In genomic region chr10:43162318-43162717, GRCm38 (mm10) we compare ENCODE assay signal across 18 mouse cellular contexts. TPM values are rescaled to one million over a fixed set of nuclear protein-coding genes. Genes with fewer than 3 reads are reported as not detected.
A peak's percentile ranks its signal among the peaks of the same experiment; 100 is the strongest.
DNase-seq lines count a peak whose midpoint lies in the region; ATAC-seq and TF ChIP-seq lines count a peak whose summit lies in the region.
"Had no signal": no experiment of that assay in that cellular context is flagged by ENCODE, and none has a peak within 500 bp of the region (broad histone marks: within the 10 kb centered on the region; RNA-seq: fewer than 3 reads in every experiment).

No protein-coding gene starts in this region.

- TF ChIP-seq CTCF in gastrocnemius, adult 2 months (IDR thresholded peaks at IDR 0.05), result no peak
- no peak for TF ChIP-seq CTCF in cerebellum, adult 2 months (IDR thresholded peaks at IDR 0.05; ENCODE audit: borderline replicate concordance, insufficient read depth, low read depth, low read length)

- peaks cover 10% of the 10 kb centered on the region for H3K4me1 ChIP-seq in hindbrain, embryonic 14.5 days (replicated peaks; ENCODE audit: control insufficient read depth, insufficient read depth, low read length)
- H3K4me1 ChIP-seq in cerebellum, adult 2 months (ENCODE audit: control insufficient read depth, insufficient read depth, low read length), result peaks cover 10% of the 10 kb centered on the region

- H3K9me3 ChIP-seq in hindbrain, embryonic 14.5 days (ENCODE audit: control insufficient read depth, low read length), result no peaks in the 10 kb centered on the region; the same call in 1 of the 2 replicates

- intact Hi-C loops in gastrocnemius, adult 2 months (cut with DNase I), result no loop called here

- 0 out of 2 replicates have a peak overlapping the region, but pooled peaks have one; percentile 24 for H3K9ac ChIP-seq in hindbrain, embryonic 14.5 days
- H3K9ac ChIP-seq: embryonic facial prominence, embryonic 13.5 days; lung, embryonic 14.5 days had no signal

- ATAC-seq in hindbrain, embryonic 14.5 days (ENCODE audit: low FRiP score), result peak; percentile 59; the same call in 1 of the 2 replicates
- ATAC-seq: activated CD4-positive, CD25-positive, alpha-beta regulatory T cell, adult 4 months; intestine, embryonic 16.5 days had no signal

- TF ChIP-seq POLR2A in cerebellum, adult 2 months (IDR thresholded peaks at IDR 0.05; ENCODE audit: borderline replicate concordance, insufficient read depth, low read length), result no peak

- DNase-seq in gastrocnemius, adult 2 months, result peak; percentile 42
- DNase-seq in gastrocnemius, adult 8-10 months (ENCODE audit: low spot score in 2 of 2), result no peak
- peak; percentile 27 for DNase-seq in brain, adult 2 months (ENCODE audit: low read depth, low spot score)
- no peak for DNase-seq in hindbrain, embryonic 14.5 days (ENCODE audit: low spot score)
- peak; percentile 37 for DNase-seq in neural tube, embryonic 10.5 days (ENCODE audit: extremely low spot score, low spot score)
- DNase-seq in cerebellum, adult 2 months, result no peak
- DNase-seq in frontal cortex, postnatal 14 days (ENCODE audit: low spot score in 2 of 2), result no peak
- DNase-seq: adrenal gland, postnatal 36 days; cerebellum, postnatal 25 days; heart, postnatal 10 days; kidney, postnatal 36 days; lung, embryonic 14.5 days; thymus, postnatal 14 days had no signal

- H3K27ac ChIP-seq in gastrocnemius, adult 2 months, result peak overlapping the region; percentile 48
- H3K27ac ChIP-seq in hindbrain, embryonic 14.5 days, result 0 out of 2 replicates have a peak overlapping the region, but pooled peaks have one; percentile 14
- H3K27ac ChIP-seq in cerebellum, adult 2 months (ENCODE audit: insufficient read depth, low read length), result no peak overlapping the region
- H3K27ac ChIP-seq: embryonic facial prominence, embryonic 13.5 days had no signal

- 45% methylated on average over 12 of the region's 12 CpGs for whole genome bisulfite sequencing in hindbrain, embryonic 14.5 days
- WGBS in cerebellum, adult 2 months, result 60% methylated on average over 12 of the region's 12 CpGs

- H3K4me3 ChIP-seq in gastrocnemius, adult 2 months, result peak overlapping the region; percentile 27
- no peak overlapping the region for H3K4me3 ChIP-seq in hindbrain, embryonic 14.5 days (replicated peaks; ENCODE audit: low read length)
- no peak overlapping the region for H3K4me3 ChIP-seq in cerebellum, adult 2 months (replicated peaks; ENCODE audit: insufficient read depth, low read depth, low read length)
- H3K4me3 ChIP-seq: embryonic facial prominence, embryonic 13.5 days had no signal

- no peaks in the 10 kb centered on the region for H3K27me3 ChIP-seq in hindbrain, embryonic 14.5 days (ENCODE audit: control insufficient read depth, insufficient read depth, low read length)
- no peaks in the 10 kb centered on the region for H3K27me3 ChIP-seq in cerebellum, adult 2 months (ENCODE audit: control insufficient read depth, insufficient read depth, low read length)
- H3K27me3 ChIP-seq: embryonic facial prominence, embryonic 13.5 days had no signal

- 0 out of 2 replicates have a peak, but pooled peaks cover 6% of the 10 kb centered on the region for H3K36me3 ChIP-seq in hindbrain, embryonic 14.5 days (replicated peaks; ENCODE audit: control insufficient read depth, insufficient read depth)
- H3K36me3 ChIP-seq: embryonic facial prominence, embryonic 13.5 days had no signal

- peak overlapping the region; percentile 40 for H3K4me2 ChIP-seq in hindbrain, embryonic 14.5 days (replicated peaks)
- H3K4me2 ChIP-seq: embryonic facial prominence, embryonic 13.5 days; lung, embryonic 14.5 days had no signal

RNA-seq across cellular contexts. Expression of gene Sobp, which starts 12.0 kb away (rescaled TPM):
- 10 to 100 TPM; 29.2 to 34.5 TPM for total RNA-seq in gastrocnemius, adult 2 months (2021)
- total RNA-seq in gastrocnemius, adult 8-10 months (2022), result 10 to 100 TPM; 33.7 to 39.5 (median 35.8) TPM
- polyA plus RNA-seq in hindbrain, embryonic 14.5 days (2014; fragmentation: Nextera tagmentation; extraction: Ambion mirVana), result 16.0 and 16.8 TPM in 2 replicates
- 14.7 and 15.2 TPM in 2 replicates for polyA plus RNA-seq in cerebellum, adult 2 months (2012; rRNA removed)
- total RNA-seq: liver, adult 2 months; megakaryocyte, adult 5-6 weeks had no signal
- polyA plus RNA-seq: activated CD4-positive, CD25-positive, alpha-beta regulatory T cell, adult 4 months had no signal

RNA-seq across cellular contexts. Expression of gene 9030612E09Rik, which starts 12.2 kb away (rescaled TPM):
- 1 to 10 TPM; 1.7 to 2.6 TPM for total RNA-seq in gastrocnemius, adult 2 months (2021)
- total RNA-seq in gastrocnemius, adult 8-10 months (2022), result 1 to 10 TPM; 1.4 to 2.1 (median 2.0) TPM
- polyA plus RNA-seq in hindbrain, embryonic 14.5 days (2014; fragmentation: Nextera tagmentation; extraction: Ambion mirVana), result 1.6 and 2.3 TPM in 2 replicates
- polyA plus RNA-seq in cerebellum, adult 2 months (2012; rRNA removed), result 2.9 and 3.3 TPM in 2 replicates
- total RNA-seq: liver, adult 2 months; megakaryocyte, adult 5-6 weeks had no signal
- polyA plus RNA-seq: activated CD4-positive, CD25-positive, alpha-beta regulatory T cell, adult 4 months; liver, adult 2 months; lung, embryonic 14.5 days had no signal

RNA-seq across cellular contexts. Expression of gene Pdss2, which starts 59.0 kb away (rescaled TPM):
- 10 to 100 TPM; 16.8 to 25.0 TPM for total RNA-seq in gastrocnemius, adult 2 months (2021)
- 10 to 100 TPM; 18.5 to 23.3 (median 20.1) TPM for total RNA-seq in gastrocnemius, adult 8-10 months (2022)
- 15.0 and 16.9 TPM in 2 replicates for polyA plus RNA-seq in hindbrain, embryonic 14.5 days (2014; fragmentation: Nextera tagmentation; extraction: Ambion mirVana)
- 12.8 and 13.7 TPM in 2 replicates for polyA plus RNA-seq in cerebellum, adult 2 months (2012; rRNA removed)

Comparison
In these comparisons a context has a peak if more than half of its experiments do, and no peak if none do; other contexts are left out.
1. DNase-seq: peak in gastrocnemius, adult 2 months (single experiment), brain, adult 2 months (single experiment) and neural tube, embryonic 10.5 days (single experiment); none in gastrocnemius, adult 8-10 months (0 of 2), hindbrain, embryonic 14.5 days (single experiment), cerebellum, adult 2 months (0 of 2) and frontal cortex, postnatal 14 days (0 of 2).